Mouse (Mus musculus) heart, adult 2 months (tissue): ENCODE results near the gene Cidec. TPM values are rescaled to one million over a fixed set of nuclear protein-coding genes. Genes with fewer than 3 reads are reported as not detected.

ENCODE experiments used
- DNase-seq, 2 experiments: peaks; one replicate each; pipeline ENCODE4 v3.0.0; 2021
- H3K27ac ChIP-seq: fragments of 200-600 bp; 2 replicates; pipeline ENCODE4 v1.8.1; 2022
- H3K27me3 ChIP-seq: fragments of 200-500 bp; 2 replicates; pipeline ENCODE4 v1.6.1; 2012; ENCODE audit warnings: mild to moderate bottlenecking, low read length, inconsistent platforms, mixed read lengths; ENCODE audit not compliant: control insufficient read depth, insufficient read depth
- H3K36me3 ChIP-seq: fragments of 200-500 bp; 2 replicates; pipeline ENCODE4 v1.6.1; 2012; ENCODE audit warnings: low read length, inconsistent platforms; ENCODE audit not compliant: control insufficient read depth, insufficient read depth
- H3K4me1 ChIP-seq: fragments of 200-500 bp; 2 replicates; pipeline ENCODE4 v1.6.1; 2011; ENCODE audit warnings: low read length; ENCODE audit not compliant: control insufficient read depth, insufficient read depth
- H3K4me3 ChIP-seq: fragments of 200-600 bp; 2 replicates; pipeline ENCODE4 v1.8.1; 2022
- H3K79me2 ChIP-seq: fragments of 200-500 bp; replicated peaks from 2 replicates; pipeline ENCODE4 v1.6.1; 2012; ENCODE audit warnings: mild to moderate bottlenecking, inconsistent platforms, low read length, moderate library complexity, mixed read lengths; ENCODE audit not compliant: control insufficient read depth, insufficient read depth
- H3K9ac ChIP-seq: fragments of 200-500 bp; 2 replicates; pipeline ENCODE4 v1.6.1; 2012; ENCODE audit warnings: low read depth, mild to moderate bottlenecking, control low read depth, inconsistent platforms, low read length, mixed read lengths
- CTCF ChIP-seq: fragments of 200-600 bp; IDR thresholded peaks from 2 replicates; pipeline ENCODE4 v1.8.1; 2022; ENCODE audit warnings: antibody characterized with exemption, mild to moderate bottlenecking, moderate library complexity
- EP300 ChIP-seq: fragments of 200-500 bp; IDR thresholded peaks from 2 replicates; pipeline ENCODE4 v1.6.1; 2011; ENCODE audit warnings: low read depth, low read length, control low read depth; ENCODE audit not compliant: insufficient read depth
- POLR2A ChIP-seq: fragments of 200-500 bp; IDR thresholded peaks from 2 replicates; pipeline ENCODE4 v1.6.1; 2011; ENCODE audit warnings: mild to moderate bottlenecking, low read depth, low read length, control low read depth; ENCODE audit not compliant: insufficient read depth
- WGBS: fragments of 180-500 bp; shearing (Covaris S2); methylation state at CpG from one replicate; pipeline ENCODE4 v1.1.7; 2018; 5-methylcytosine and 5-hydroxymethylcytosine counted together
- intact Hi-C: fragments of 180-260 bp; cut with DNase I; formaldehyde crosslinking; loops from one replicate; pipeline ENCODE4 v1.15.1; 2025
- polyA plus RNA-seq: library from polyadenylated mRNA; depleted of rRNA; stranded (reverse); fragments of >200 nt; gene quantifications from 2 replicates; pipeline ENCODE4 v1.2.3, GENCODE M21; 2012
- total RNA-seq, 2 experiments: library from RNA; stranded (reverse); gene quantifications; 2 replicates each; pipeline ENCODE4 v1.2.3; 2021

Cidec gene
- total and polyA plus RNA-seq, 3 experiments = 7.8 to 77.7 (median 10.6) TPM

DNA sequence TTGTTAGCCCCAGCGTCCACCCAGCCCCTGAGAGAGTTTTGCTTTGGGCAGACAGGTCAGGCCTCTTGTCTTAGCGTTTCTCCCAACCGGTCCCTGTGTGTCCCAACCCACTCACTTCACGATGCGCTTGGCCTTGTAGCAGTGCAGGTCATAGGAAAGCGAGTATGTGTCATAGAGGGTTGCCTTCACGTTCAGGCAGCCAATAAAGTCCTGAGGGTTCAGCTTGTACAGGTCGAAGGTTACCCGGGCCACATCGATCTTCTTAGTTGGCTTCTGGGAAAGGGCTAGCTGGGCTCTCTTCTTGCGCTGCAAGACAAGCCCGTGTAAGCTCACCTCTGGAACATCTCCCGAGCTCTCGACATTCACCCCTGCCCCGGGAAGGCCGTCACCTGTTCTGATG lies 7.6 kb downstream of the Cidec start:
- TF ChIP-seq CTCF = no peak
- TF ChIP-seq EP300 = no peak
- no peak for TF ChIP-seq POLR2A
- Histone ChIP-seq H3K27me3 (no peaks in the 10 kb centered on the region), H3K36me3 (no peaks in the 10 kb centered on the region), H3K79me2 (no peaks in the 10 kb centered on the region), H3K4me3 (no peak overlapping the region), H3K27ac (no peak overlapping the region), H3K4me1 (no peaks in the 10 kb centered on the region), H3K9ac (no peak overlapping the region)
- no peak for DNase-seq
- intact Hi-C loops = no loop called here
- 93% methylated on average over 16 of the region's 16 CpGs for WGBS

DNA sequence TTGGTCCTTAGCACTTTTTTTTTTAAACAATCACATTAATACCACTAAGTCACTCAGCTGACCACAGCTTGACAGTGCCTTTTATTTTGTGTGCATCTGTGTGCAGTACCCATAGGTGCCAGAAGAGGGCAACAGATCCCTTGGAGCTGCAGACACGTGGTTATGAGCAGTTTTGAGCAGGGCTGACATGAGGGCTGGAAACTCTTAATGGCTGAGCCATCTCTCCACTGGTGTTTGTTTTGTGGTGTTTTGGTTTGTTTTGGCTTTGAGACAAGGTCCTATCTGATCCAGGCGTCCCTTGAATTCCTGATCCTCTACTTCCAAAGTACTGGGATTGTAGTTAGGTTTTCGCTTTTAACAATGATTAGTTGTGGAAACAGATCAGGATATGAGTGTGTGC lies 8.2 kb downstream of the Cidec start:
- intact Hi-C loops = no loop called here
- DNase-seq = no peak
- H3K4me1 ChIP-seq = no peaks in the 10 kb centered on the region
- 41% methylated on average over 3 of the region's 3 CpGs for WGBS
- no peaks in the 10 kb centered on the region for H3K27me3 ChIP-seq
- no peaks in the 10 kb centered on the region for H3K36me3 ChIP-seq
- H3K79me2 ChIP-seq = no peaks in the 10 kb centered on the region
- TF ChIP-seq CTCF (peak; percentile 68), POLR2A (no peak)
- H3K9ac ChIP-seq = no peak overlapping the region
- H3K27ac ChIP-seq = no peak overlapping the region
- H3K4me3 ChIP-seq = no peak overlapping the region

GRCm38 (mm10) chr6:113426696-113427095 lies 8.9 kb downstream of the Cidec start:
- no peaks in the 10 kb centered on the region for H3K36me3 ChIP-seq
- no peaks in the 10 kb centered on the region for H3K79me2 ChIP-seq
- no peaks in the 10 kb centered on the region for H3K27me3 ChIP-seq
- no peak overlapping the region for H3K9ac ChIP-seq
- DNase-seq = no peak
- no peak overlapping the region for H3K4me3 ChIP-seq
- H3K4me1 ChIP-seq = no peaks in the 10 kb centered on the region
- H3K27ac ChIP-seq = no peak overlapping the region
- WGBS = 88% methylated on average over 4 of the region's 4 CpGs
- intact Hi-C loops = no loop called here
- TF ChIP-seq CTCF (no peak), EP300 (no peak), POLR2A (no peak)

DNA sequence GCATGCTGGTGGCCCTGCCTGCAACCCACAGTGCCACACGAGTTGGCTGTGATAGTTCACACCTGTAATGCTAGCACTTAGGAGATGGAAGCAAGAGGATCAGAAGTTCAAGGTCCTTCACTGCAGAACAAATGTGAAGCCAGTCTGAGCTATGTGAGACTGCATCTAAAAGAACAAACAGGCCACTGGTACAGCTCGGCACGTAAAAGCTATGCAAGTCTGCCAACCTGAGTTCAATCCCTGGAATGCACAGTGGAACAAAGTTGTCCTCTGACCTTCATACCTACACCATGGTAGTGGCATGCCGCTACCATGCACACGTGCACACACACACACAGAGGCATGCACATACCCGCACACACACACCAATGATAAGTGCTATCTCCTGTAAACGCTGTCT lies 11.4 kb downstream of the Cidec start:
- intact Hi-C loops = loop anchor here (5.0 kb wide), 1 partner anchor 252 kb away; no protein-coding TSS in a partner anchor
- Histone ChIP-seq H3K4me1 (no peaks in the 10 kb centered on the region), H3K27ac (no peak overlapping the region), H3K36me3 (no peaks in the 10 kb centered on the region), H3K9ac (no peak overlapping the region), H3K4me3 (no peak overlapping the region), H3K27me3 (no peaks in the 10 kb centered on the region), H3K79me2 (no peaks in the 10 kb centered on the region)
- TF ChIP-seq CTCF (peak; percentile 48), POLR2A (no peak)
- 79% methylated on average over 7 of the region's 7 CpGs for WGBS
- no peak for DNase-seq

- TF ChIP-seq CTCF (no peak), EP300 (no peak), POLR2A (no peak)
- Histone ChIP-seq H3K27ac (no peak overlapping the region), H3K4me1 (peaks cover 3% of the 10 kb centered on the region; the same call in 1 of the 2 replicates), H3K9ac (no peak overlapping the region), H3K27me3 (no peaks in the 10 kb centered on the region), H3K36me3 (no peaks in the 10 kb centered on the region), H3K79me2 (no peaks in the 10 kb centered on the region), H3K4me3 (no peak overlapping the region)
- WGBS = 38% methylated on average over 4 of the region's 4 CpGs
- intact Hi-C loops = loop anchor here (5.0 kb wide), 1 partner anchor 251 kb away; no protein-coding TSS in a partner anchor
- no peak for DNase-seq
These were observed 12.6 kb downstream of the Cidec start for GRCm38 (mm10) chr6:113423000-113423399.

DNA sequence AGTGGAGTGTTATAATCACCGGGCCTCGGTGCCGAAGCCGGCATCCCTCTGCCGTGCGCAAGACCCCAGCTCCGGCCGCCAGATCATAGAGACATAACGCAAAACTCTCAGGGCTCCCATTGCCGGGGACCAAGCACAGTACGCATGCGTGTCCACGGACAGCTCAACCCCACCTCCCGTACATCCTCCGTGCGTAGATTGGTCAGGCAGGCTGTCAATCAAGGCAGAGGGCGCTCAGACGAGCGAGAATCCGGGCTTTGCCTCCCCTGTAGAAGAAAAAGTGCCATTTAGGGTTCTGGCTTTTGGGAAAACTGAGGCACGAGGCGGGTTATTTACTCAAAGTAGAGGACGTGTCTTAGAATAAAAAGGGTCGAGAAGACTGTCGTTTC lies 16.4 kb downstream of the Cidec start, which contains the start of gene Rpusd3:
Gene Rpusd3, minus strand, starts transcription at position 142 of the 389 bp plus-strand sequence.
- TF ChIP-seq CTCF (no peak), POLR2A (peak; percentile 93), EP300 (no peak)
- WGBS = under 1% methylated on average over 25 of the region's 25 CpGs
- Histone ChIP-seq H3K4me3 (peak within 1 kb of the TSS; percentile 70), H3K4me1 (peaks cover 3% of the 10 kb centered on the region; the same call in 1 of the 2 replicates), H3K79me2 (no peaks in the 10 kb centered on the region), H3K9ac (peak within 1 kb of the TSS; percentile 86), H3K27me3 (no peaks in the 10 kb centered on the region), H3K36me3 (no peaks in the 10 kb centered on the region), H3K27ac (peak within 1 kb of the TSS; percentile 75)
- peak; percentile 97 to 100 for DNase-seq
- intact Hi-C loops = loop anchor here (2.0 to 5.0 kb wide), 2 partner anchors 40 to 92 kb away; partner anchors contain the start of genes Arpc4 and Ogg1
